Mouse (Mus musculus): ENCODE data around the gene Parp3. TPM values are rescaled to one million over a fixed set of nuclear protein-coding genes. Genes with fewer than 3 reads are reported as not detected.

The Parp3 gene
- polyA plus RNA-seq, 1 experiment from 2014 or later: 58.0 TPM

DNA sequence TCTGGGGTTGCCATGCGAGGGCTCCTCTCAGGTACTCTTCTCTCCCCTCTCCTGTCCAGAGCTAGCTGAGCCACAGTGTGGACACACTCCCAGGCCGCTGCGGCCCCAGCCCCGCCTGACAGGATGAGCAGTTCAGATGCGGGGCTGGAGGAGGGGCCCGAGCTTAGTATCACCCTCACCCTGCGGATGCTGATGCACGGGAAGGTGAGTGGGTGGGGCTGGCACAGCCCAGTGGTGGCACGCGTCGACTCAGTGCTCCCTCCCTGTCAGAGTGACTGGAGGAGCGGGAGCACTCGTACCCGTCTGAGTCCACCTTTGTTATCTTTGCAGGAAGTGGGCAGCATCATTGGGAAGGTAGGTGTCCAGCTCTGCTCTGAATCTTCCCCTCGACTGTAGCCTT, 16.8 kb downstream of the Parp3 start:
- ChIA-PET CTCF (interaction anchor here (1.7 kb wide), 1 partner anchor 17 kb away, joined by 4 read pairs; the partner anchor contains the start of gene Parp3), POLR2A (interaction anchor here (0.9 kb wide), 1 partner anchor 30 kb away, joined by 3 read pairs; no protein-coding TSS in a partner anchor)
- H3K27me3 ChIP-seq: no peaks in the 10 kb centered on the region
- in situ Hi-C loops (cut with MboI; ENCODE audit: low pct_unique_long_range_greater_than_20kb): no loop called here
- no peak for TF ChIP-seq CTCF (IDR thresholded peaks at IDR 0.05)
- ATAC-seq (no peak), DNase-seq (ENCODE audit: low read depth, low spot score) (no peak)

DNA sequence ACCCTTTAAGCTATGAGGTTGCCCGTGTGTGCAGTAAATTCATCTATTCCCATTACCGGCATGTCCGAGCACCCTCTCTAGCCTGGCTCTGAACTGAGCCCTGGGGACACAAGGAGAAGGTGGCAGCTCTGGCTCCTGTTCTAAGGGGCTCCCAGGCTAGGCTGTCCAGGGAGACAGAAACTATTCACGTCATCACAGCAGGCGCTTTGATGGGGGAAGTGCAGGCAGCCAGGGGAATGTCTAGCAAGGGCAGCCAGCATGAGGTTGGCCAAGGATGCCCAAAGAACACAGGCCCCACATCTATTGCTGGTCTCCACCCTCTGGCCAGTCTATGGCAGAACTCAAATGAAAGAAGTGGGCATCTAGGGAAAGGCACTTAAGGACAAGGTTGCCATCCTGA, 18.8 kb downstream of the Parp3 start:
- POLR2A ChIA-PET: interaction anchor here (0.5 kb wide), 1 partner anchor 61 kb away, joined by 8 read pairs; no protein-coding TSS in a partner anchor
- in situ Hi-C loops (cut with MboI; ENCODE audit: low pct_unique_long_range_greater_than_20kb): no loop called here
- TF ChIP-seq CTCF (IDR thresholded peaks at IDR 0.05): no peak
- DNase-seq (ENCODE audit: low read depth, low spot score) (no peak), ATAC-seq (no peak)
- H3K27me3 ChIP-seq: no peaks in the 10 kb centered on the region
- CTCF ChIA-PET: interaction anchor here (0.8 to 1.6 kb wide), 2 partner anchors 13 to 19 kb away, joined by 3 to 4 read pairs; partner anchors contain the start of genes Parp3 and Rrp9

DNA sequence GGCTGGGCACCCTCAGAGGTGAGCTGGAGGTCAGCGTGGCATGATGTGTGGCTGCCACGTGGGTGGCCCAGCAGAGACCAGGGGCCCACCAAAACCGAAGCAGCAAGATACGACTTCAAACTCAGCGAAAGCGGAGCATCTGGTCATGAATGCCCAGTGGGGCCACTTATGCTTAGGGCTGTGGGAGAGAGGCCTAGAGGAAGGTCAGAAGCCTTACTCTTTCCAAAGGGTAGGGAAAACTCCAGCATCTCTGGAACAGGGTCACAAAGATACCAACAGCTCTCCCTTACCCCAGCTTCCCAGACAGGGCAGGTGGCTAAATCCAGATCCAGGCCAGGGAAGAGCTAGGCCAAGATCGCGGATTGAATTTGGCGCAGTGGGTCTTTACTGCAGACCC, 19.6 kb downstream of the Parp3 start:
- DNase-seq (ENCODE audit: low read depth, low spot score) (no peak), ATAC-seq (no peak)
- CTCF ChIA-PET: interaction anchor here (1.6 kb wide), 1 partner anchor 19 kb away, joined by 4 read pairs; the partner anchor contains the start of genes Parp3 and Rrp9
- H3K27me3 ChIP-seq: no peaks in the 10 kb centered on the region
- TF ChIP-seq CTCF (IDR thresholded peaks at IDR 0.05): no peak
- POLR2A ChIA-PET: no interaction called here
- in situ Hi-C loops (cut with MboI; ENCODE audit: low pct_unique_long_range_greater_than_20kb): no loop called here

DNA sequence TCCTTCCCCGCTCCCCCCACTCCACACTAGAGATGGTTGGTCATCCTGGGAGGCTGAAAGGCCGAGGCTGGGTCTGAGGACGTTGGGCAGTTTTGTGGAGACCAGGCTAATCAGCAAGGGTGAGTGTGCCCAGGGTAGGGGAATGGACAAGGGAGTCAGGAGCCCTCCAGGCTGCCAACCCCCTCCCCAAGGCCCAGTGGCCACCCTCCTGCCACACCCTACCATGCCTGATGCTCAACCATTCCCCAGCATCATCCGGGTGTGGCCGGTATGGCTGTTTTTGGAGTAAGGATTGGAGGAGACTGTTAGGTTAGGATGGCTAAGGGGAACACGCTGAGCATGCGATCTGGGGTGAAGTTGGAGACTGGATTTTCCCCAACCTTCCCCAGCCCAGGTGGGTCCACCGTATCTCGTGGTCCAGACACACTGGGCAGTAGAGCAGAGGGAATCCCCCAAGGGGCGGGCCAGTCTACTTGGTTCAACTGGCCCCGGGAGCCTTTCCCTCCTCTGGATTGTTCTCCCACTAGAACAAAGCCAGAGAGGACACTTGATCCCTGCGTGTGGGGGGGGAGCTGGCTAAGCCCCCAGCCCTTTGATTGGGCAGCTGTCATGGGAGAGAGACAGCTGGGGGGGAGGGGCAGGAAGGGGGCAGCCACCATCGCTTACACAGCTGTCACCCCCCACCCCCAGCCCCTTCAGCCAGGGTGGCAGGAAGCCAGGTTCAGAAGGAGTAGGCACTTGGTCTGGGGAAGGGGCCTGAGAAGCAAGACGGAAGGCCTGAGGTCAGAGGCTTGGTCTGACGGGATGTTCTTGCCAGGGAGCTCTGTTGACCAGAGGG, 20.2 kb downstream of the Parp3 start:
- no peak for ATAC-seq
- in situ Hi-C loops (cut with MboI; ENCODE audit: low pct_unique_long_range_greater_than_20kb): no loop called here
- TF ChIP-seq CTCF (IDR thresholded peaks at IDR 0.05): no peak
- no peak for DNase-seq (ENCODE audit: low read depth, low spot score)
- no peaks in the 10 kb centered on the region for H3K27me3 ChIP-seq
- ChIA-PET CTCF (no interaction called here), POLR2A (no interaction called here)

DNA sequence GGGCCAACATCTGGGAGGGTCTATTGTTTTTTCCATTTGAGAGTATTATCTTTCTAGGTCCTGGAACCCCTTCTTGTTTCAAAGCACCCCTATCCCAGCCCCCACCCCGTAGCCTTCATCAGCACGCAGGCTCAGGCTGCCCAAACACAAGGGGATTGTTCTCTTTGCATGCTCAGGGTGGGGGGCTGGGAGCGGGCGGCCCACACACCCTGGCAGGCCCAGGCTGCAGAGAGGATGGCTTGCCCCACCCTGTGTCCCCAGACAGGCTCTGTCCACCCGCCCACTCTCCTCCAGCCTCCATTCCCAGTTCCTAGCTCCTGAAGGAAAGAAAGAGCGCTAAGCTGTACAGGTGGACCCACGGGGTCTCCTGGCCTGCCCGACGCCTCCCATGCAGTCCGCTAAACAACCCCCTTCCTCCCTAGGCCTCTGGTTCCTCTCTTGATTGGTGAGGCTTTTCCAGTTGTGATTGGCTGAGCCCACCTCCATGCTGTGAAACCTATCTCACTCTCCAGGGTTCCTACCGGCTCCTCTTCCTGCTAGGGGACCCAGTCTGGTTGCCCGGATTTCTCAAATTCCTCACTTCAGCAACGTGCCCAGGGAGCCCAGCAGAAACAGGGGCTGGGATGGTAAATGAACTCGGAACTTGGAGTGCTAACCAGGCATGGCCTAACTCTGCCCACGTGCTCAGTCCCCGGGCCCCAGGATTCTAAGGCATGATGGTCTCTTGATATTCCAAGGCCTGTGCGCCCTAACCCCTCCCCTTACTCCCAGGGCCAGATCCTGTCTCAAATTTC, 21.7 kb downstream of the Parp3 start:
- ATAC-seq (no peak), DNase-seq (ENCODE audit: low read depth, low spot score) (no peak)
- in situ Hi-C loops (cut with MboI; ENCODE audit: low pct_unique_long_range_greater_than_20kb): no loop called here
- no peaks in the 10 kb centered on the region for H3K27me3 ChIP-seq
- ChIA-PET CTCF (interaction anchor here (1.1 to 1.2 kb wide), 2 partner anchors 15 to 22 kb away, joined by 3 to 4 read pairs; partner anchors contain the start of gene Parp3), POLR2A (interaction anchor here (1.6 to 2.5 kb wide), 2 partner anchors 12 to 21 kb away, joined by 4 to 6 read pairs; partner anchors contain the start of genes Parp3 and Rrp9)
- TF ChIP-seq CTCF (IDR thresholded peaks at IDR 0.05): no peak

DNA sequence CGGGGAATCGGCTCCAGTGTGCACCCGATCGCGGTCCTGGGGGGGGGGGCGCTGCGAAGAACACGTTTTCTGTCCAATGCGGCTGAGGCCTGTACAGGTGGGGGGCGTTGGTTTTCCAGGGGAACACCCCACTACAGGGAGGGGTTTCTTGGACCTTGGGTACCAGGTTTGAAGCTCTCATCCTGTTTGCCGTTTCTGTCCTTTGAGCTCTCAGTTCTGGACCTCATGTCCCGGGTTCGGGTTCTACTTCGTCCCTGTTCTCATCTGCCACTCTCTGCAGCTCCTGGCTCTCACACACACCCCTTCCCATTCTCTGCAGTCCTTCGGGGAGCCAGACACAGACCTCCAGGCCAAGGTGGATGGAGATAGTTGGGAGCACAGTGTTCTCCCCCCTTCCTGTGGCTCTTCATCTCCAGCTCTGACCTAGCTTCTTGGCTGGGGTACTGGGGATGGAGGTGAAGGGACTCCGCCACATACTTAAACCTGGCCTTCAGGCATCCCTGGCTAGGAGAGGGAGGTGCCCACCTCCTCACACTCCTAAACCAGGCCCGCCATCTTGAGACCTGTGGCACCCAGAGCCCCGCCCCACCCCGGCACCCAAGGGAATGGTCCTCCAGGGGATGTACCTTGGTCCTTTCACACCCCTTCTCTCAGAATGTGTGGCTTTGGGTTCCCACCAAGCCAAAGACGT, 22.5 kb downstream of the Parp3 start:
- POLR2A ChIA-PET: interaction anchor here (1.0 to 2.5 kb wide), 4 partner anchors 9 to 22 kb away, joined by 3 to 6 read pairs (median 4); partner anchors contain the start of genes Parp3 and Rrp9
- TF ChIP-seq CTCF (IDR thresholded peaks at IDR 0.05): no peak
- CTCF ChIA-PET: interaction anchor here (1.1 to 1.7 kb wide), 3 partner anchors 16 to 23 kb away, joined by 3 to 6 read pairs (median 4); partner anchors contain the start of gene Parp3
- H3K27me3 ChIP-seq: no peaks in the 10 kb centered on the region
- DNase-seq (ENCODE audit: low read depth, low spot score) (no peak), ATAC-seq (no peak)
- in situ Hi-C loops (cut with MboI; ENCODE audit: low pct_unique_long_range_greater_than_20kb): no loop called here

DNA sequence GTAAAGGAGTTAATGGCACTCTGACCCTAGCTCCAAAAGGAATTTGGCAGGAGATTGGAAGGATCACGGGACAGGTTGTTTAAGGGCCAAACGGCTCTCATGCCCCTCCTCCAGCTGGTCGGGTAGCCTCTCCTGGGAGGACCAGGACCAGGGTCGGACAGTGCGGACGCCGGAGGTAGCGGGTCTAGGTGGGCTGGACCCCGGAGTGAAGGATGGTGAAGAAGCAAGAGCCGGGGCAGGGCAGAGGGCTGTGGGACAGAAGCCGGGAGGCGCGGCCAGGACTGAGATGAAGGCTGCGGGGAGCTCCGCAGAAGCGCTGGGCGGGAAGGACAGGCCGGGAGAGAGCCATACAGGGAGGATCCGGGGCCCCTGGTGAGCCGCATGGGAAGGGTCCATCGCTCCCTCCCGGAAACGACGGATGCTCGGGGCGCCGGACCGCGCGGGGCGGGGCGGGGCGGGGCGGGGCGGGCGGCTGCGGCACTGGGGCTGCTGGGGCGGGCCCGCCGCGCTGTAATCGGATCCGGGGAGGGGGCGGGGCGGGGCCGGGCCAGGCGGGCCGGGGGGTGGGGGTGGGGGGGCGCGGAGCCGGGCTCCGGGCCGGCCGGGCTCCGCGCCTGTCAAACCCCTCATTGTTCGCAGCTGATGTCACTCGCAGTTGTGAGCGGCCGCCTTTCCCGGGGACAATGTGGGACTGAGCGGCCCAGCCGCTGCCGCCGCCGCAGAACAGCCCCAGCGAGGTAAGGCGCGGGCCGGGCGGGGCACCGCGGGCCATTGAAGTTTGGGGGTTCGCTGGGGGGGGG, 23.3 kb downstream of the Parp3 start, which contains the start of gene Pcbp4:
Gene Pcbp4, plus strand, starts transcription at position 21 of the 800 bp plus-strand sequence.
- no peak for TF ChIP-seq CTCF (IDR thresholded peaks at IDR 0.05)
- DNase-seq (ENCODE audit: low read depth, low spot score) (no peak), ATAC-seq (peak; percentile 57)
- ChIA-PET CTCF (interaction anchor here (1.1 to 1.7 kb wide), 2 partner anchors 20 to 23 kb away, joined by 4 to 6 read pairs; partner anchors contain the start of gene Parp3), POLR2A (interaction anchor here (0.6 to 2.5 kb wide), 7 partner anchors 10 to 250 kb away, joined by 3 to 6 read pairs (median 4); partner anchors contain the start of genes Parp3, Rpl29 and Rrp9)
- in situ Hi-C loops (cut with MboI; ENCODE audit: low pct_unique_long_range_greater_than_20kb): no loop called here
- no peaks in the 10 kb centered on the region for H3K27me3 ChIP-seq

DNA sequence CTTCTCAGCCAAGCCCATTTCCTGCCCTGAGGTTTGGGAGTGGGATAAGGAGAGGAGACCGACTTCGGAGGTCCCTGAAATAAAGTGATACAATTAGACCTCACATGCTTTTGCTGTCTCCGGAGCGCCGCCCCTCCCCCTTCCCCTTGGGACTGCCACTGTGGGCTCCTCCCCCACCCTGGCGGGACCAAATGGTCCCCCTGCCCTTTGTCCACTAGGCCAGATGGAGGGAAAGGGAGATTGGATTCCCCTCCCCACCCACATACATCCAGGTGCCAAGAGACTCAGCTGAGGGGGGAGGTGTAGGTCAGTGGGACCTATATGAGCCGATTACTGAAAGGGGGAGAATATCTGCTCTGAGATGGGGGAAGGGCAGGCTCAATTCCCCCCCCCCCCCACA, 23.9 kb downstream of the Parp3 start:
- no peak for DNase-seq (ENCODE audit: low read depth, low spot score)
- TF ChIP-seq CTCF (IDR thresholded peaks at IDR 0.05): no peak
- H3K27me3 ChIP-seq: no peaks in the 10 kb centered on the region
- ChIA-PET POLR2A (interaction anchor here (0.6 to 2.5 kb wide), 5 partner anchors 20 to 250 kb away, joined by 3 to 6 read pairs (median 5); partner anchors contain the start of genes Parp3, Rpl29 and Rrp9), CTCF (interaction anchor here (1.7 kb wide), 1 partner anchor 21 kb away, joined by 6 read pairs; no protein-coding TSS in a partner anchor)
- ATAC-seq: no peak
- in situ Hi-C loops (cut with MboI; ENCODE audit: low pct_unique_long_range_greater_than_20kb): no loop called here

DNA sequence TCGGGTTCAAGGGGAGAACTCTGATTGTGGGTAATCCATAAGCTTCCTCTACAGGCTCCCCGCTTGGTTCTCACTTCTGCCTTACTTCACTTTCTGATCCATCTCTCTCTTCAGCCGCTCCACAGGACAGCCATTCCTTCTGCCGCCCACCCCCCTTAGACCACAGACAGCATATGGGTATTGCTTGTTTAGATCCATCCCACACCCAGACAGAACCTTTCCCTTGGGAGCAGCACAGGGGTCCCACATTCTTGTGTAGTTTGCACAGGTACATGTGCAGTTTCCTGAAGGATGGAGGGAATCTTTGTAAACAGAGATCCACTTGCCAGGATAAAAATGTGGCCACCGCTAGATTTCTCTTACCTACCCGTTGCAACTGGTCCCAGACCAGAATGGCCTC, 24.4 kb downstream of the Parp3 start:
- TF ChIP-seq CTCF (IDR thresholded peaks at IDR 0.05): no peak
- ATAC-seq (no peak), DNase-seq (ENCODE audit: low read depth, low spot score) (no peak)
- in situ Hi-C loops (cut with MboI; ENCODE audit: low pct_unique_long_range_greater_than_20kb): no loop called here
- ChIA-PET CTCF (no interaction called here), POLR2A (interaction anchor here (1.4 kb wide), 1 partner anchor 22 kb away, joined by 6 read pairs; no protein-coding TSS in a partner anchor)
- H3K27me3 ChIP-seq: no peaks in the 10 kb centered on the region

All from Patski (cell line).